Mouse (Mus musculus): ENCODE measurements around the gene Nfyc.

Gene Nfyc

GRCm38 (mm10) chr4:120825100-120825553 is 6.2 kb downstream of the Nfyc start:
- peak; percentile 97 to 98 for DNase-seq

GRCm38 (mm10) chr4:120822191-120822911 is 9.0 kb downstream of the Nfyc start:
- no peak for DNase-seq

GRCm38 (mm10) chr4:120819871-120820270 is 11.5 kb downstream of the Nfyc start:
- no peak for DNase-seq

GRCm38 (mm10) chr4:120819296-120819695 is 12.1 kb downstream of the Nfyc start:
- no peak for DNase-seq

- no peak for DNase-seq
Measured at GRCm38 (mm10) chr4:120817951-120818350, 13.4 kb downstream of the Nfyc start.

GRCm38 (mm10) chr4:120817002-120817774 is 14.2 kb downstream of the Nfyc start:
- DNase-seq: peak in 1 of 2 experiments; percentile 39

GRCm38 (mm10) chr4:120815622-120816334 is 15.6 kb downstream of the Nfyc start:
- DNase-seq: peak; percentile 75 to 85

GRCm38 (mm10) chr4:120815163-120815562 is 16.2 kb downstream of the Nfyc start:
- no peak for DNase-seq

GRCm38 (mm10) chr4:120814171-120814570 is 17.2 kb downstream of the Nfyc start:
- DNase-seq: peak; percentile 34 to 59

- no peak for DNase-seq
Measured at GRCm38 (mm10) chr4:120813762-120814161, 17.6 kb downstream of the Nfyc start.

GRCm38 (mm10) chr4:120805816-120806215 is 25.6 kb downstream of the Nfyc start:
- no peak for DNase-seq

- peak; percentile 50 to 59 for DNase-seq
Measured at GRCm38 (mm10) chr4:120801446-120801845, 29.9 kb downstream of the Nfyc start.

GRCm38 (mm10) chr4:120800691-120801090 is 30.7 kb downstream of the Nfyc start:
- DNase-seq: peak in 1 of 2 experiments; percentile 22

GRCm38 (mm10) chr4:120799680-120800166 is 31.6 kb downstream of the Nfyc start:
- DNase-seq: no peak

- DNase-seq: no peak
Measured at GRCm38 (mm10) chr4:120797985-120798725, 33.2 kb downstream of the Nfyc start.

- DNase-seq: no peak
Measured at GRCm38 (mm10) chr4:120796687-120797086, 34.7 kb downstream of the Nfyc start.

GRCm38 (mm10) chr4:120795646-120796045 is 35.7 kb downstream of the Nfyc start:
- DNase-seq: no peak

GRCm38 (mm10) chr4:120792918-120793317 is 38.5 kb downstream of the Nfyc start:
- DNase-seq: no peak

- no peak for DNase-seq
Measured at GRCm38 (mm10) chr4:120790027-120790426, 41.3 kb downstream of the Nfyc start.

- no peak for DNase-seq
Measured at GRCm38 (mm10) chr4:120755801-120756200, 75.6 kb downstream of the Nfyc start.

GRCm38 (mm10) chr4:120755299-120755698 is 76.1 kb downstream of the Nfyc start:
- peak; percentile 89 to 90 for DNase-seq

GRCm38 (mm10) chr4:120749601-120750000 is 81.8 kb downstream of the Nfyc start:
- DNase-seq: no peak

Data from kidney, postnatal 4 days (tissue).